Mouse (Mus musculus): ENCODE data around the gene Cass4.

DNA sequence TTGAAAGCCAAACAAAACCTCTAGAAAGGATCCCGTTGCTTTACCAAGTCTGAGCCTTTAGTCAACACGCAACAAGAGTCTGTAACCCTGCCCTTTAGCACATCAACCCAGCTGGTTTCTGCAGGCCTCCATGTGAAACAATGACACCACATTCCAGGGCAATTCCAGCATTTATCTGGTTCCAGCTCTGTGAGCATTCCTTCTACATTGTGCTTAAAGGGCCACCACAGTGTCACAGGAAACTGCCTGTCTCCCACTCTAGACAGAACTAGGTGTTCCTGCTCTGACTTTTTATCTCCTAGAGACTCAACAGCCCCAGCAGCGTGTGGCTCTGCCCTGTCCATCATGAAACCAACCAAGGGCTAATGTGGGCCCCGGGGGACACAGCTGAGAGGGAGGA is 19.7 kb downstream of the Cass4 start:
- no peak for TF ChIP-seq CTCF (IDR thresholded peaks at IDR 0.05; ENCODE audit: low read depth, low read length)
- TF ChIP-seq TAL1 (conservative IDR thresholded peaks at IDR 0.05; ENCODE audit: low read depth, low read length), result no peak

Measured in G1E (cell line).